Mouse (Mus musculus): ENCODE measurements around the gene Mad1l1.
A peak's percentile ranks its signal among the peaks of the same experiment; 100 is the strongest.

Gene Mad1l1

DNA sequence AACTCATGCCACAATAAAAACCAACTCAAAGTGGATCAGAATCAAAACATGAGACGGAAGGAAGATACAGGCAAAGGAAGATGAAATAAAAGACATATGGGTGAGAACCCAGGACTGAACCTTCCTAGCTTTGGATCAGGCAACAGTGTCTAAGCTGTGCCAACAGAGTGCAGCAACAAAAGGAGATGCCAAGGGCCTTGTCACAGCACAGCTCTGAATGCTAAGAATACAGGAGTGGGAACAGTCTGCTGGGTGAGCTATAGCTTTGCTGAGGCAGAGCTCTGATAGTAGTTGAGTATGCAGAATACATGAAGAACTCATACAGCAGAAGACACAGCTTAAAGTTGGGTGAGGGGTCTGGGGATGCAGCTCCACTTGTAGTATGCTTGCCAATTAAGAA is 196.7 kb downstream of the Mad1l1 start:
- DNase-seq = no peak

DNA sequence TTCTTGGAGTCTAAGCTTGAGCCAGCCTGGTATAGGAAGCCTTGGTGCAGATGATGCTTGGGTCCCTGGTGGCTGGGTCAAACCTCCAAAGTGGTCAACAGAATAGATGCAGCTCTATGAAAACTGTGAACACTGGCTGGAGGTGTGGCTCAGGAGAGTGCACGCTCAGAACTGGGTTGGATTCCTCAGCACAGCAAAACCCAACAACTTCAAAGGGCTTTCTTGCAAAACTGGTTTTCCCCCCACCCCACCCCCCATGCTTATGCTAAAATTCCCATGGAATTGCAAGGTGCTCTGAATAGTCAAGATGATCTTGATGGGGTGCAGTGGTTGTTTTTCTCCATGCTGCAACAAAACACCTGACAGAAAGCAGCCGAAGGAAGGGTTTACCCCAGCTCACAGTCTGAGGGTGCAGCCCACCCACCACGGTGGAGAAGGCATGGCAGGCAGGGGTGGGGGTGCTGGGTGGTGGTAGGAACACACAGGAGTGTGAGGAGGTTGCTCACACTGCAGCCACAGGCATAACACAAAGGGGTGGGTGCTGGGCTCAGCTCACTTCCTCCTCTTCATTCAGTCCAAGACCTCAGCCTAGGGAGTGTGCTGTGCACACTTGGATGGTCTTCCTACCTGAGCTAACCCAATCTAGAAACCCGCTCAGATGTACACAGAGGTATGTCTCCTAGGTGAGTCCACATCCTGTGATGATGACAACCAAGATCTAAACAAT is 197.5 kb downstream of the Mad1l1 start:
- DNase-seq = no peak

DNA sequence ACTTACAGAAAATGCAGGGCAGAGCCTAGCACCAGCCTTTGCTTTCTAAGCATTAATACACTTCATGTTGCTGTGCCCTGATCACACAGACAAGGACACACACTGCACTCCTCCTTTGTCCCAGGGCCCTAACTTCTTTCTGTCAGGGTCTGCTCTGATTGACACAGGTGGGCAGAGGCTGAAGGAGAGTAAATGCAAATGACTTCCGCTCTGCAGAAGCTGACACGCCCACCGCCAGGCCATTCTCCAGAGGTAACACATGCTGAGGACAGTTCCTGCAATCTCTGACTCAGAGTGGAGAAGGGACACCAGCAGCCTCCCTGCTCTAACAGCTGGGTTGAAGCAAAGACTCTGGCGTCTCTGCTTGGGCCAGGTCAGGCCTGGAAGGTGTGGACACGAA is 198.2 kb downstream of the Mad1l1 start:
- no peak for DNase-seq

DNA sequence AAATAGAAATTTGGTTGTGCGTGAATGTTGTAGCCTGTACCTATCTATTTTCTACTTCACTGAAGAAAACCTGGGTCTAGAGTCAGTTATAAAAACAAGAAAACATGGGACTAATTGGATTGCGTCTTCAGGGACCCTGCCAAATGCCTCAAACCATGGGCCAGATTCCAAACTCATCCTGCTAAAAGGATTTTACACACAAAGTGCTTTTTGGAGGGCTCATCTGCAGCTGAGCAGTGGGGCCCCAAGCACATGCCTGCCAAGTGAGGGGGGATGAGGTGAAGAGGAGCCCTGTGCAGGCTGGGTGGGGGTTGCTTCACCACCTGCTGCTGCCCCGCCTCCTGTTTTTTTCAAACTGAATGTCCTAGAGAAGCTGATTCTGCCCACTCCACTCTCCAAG is 199.4 kb downstream of the Mad1l1 start:
- no peak for DNase-seq

DNA sequence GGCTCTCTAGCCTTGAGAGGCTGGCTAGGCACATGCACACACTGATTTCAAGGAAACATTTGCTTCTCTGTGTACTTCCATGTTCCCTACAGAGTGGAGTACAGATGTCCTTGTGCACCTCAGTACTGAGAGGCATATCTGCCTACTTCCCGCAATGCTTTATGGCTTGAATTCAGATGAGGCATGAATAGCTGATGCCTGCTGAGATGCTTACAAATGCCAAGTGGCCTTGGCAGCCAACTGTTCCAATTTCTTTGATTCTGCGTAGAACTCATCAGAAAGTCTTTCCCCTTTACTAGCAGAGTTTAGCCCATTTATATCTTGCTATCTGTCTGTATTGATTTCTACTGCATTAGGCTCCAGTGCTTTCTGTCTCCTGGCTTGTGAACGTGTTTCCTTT is 202.4 kb downstream of the Mad1l1 start:
- DNase-seq = no peak

DNA sequence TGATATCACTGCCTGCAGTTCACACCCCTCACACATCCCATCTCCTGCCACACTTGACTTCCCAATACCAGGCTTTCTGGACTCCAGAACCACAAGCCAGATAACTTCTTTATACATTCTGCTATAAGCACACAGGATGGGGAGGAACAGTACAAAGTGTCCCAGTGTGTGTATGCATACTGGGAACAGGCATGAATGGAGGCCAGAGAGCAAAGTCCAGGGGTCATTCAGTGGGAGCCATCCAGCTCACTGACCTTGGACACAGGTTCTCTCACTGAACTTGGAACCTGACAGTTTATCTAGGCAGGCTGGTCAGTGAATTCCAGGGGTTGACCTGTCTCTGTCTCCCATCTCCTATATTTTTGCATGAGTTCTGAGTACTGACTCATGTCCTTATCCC is 203.4 kb downstream of the Mad1l1 start:
- DNase-seq = no peak

DNA sequence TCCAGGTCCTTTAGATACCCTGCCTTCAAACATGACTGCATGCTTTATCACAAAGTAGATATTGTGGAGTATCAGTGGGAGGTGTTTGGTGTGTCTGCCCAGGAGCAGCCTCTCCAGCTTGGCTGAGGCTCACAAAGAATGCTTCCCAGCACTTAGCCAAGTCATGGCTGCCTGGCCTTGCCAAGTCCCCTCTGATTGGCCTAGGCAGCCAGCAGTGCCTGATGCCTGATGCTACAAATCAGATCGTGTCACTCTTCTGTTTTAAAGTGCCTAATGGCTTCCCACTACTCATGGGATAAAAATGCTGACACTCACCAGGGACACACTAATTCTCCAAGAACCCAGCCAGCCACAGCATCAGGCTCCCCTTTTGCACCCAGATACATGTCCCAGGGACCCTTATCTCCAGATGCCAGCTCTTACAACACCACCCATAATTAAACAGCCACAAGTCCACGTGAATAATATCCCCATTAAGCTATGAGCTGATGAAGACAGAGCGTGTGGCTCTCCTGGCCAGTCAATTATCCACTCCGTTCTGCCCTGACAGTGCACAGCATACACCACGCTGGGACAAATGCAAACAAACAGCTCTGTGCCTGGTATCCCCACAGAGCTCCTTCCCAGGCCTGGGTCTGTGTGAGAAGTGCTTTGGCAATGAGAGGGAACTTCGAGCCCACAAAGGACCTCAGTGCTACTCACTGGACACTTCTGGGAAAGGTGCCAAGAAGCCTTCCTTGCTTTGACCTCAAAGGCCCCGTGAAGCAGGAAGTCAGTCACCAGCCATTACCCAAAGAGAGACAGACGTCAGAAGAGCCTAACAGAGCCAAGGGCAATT is 205.7 kb downstream of the Mad1l1 start:
- DNase-seq = peak; percentile 83 to 90

DNA sequence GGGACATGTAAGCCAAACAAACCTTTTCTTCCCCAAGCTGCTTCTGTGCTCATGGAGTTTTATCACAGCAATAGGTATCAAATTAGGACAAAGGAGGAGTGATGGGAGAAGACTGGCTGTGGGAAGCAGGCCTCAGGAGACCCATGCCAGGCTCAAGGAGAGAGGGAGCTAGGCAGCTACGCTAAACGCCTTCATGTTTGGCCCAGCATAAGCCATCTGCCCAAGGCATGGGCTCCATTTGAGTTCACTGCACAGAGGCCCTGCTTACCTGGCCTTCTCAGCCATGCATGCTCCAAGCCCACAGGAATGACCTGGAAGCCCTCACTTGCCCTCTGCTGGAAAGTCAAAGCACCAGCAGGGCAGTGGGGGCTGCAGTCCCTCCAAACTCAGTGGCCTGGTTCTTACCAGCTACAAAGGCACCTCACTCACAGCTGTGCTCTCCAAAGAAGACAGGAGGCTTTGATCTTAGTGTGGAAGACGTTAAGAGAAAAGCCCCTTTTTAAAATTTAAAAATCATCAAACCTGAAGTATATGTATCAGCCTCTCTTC is 206.8 kb downstream of the Mad1l1 start:
- DNase-seq = no peak

DNA sequence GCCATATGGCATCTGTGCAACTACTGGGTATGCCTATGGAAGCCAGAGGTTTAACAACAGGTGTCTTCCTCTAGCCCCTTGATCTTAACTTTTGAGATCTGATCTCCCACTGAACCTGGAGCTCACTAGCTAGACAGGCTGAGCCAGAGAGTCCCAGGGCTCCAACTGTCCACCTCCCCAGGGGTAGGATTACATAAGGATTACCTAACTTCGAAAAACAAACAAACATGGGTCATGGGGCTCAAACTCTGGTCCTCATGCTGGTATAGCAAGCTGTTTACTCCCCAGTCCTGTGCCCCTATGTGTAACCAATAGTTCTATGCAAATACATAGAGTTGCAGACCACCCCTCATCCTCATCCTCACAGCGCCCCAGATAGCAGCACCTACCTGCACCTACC is 208.1 kb downstream of the Mad1l1 start:
- peak in 1 of 2 experiments; percentile 17 for DNase-seq

DNA sequence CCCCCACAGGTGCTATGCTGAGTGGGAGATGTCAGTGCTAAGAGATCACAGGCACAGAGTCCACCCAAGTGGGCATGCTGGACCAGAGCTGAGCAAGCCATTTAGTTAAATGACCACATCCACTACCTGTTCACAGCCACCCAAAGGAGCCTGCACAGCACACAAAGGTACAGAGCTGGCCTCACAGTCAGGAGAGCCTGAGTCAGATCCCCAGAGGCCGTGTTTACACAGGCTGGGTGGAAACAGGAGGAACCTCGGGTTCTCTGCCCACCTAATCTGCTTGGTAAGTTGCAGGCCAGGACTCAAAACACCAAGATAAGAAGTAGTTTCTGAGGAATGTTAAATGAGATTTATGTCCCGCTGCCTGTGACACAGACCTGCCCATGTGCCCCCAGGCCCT is 211.3 kb downstream of the Mad1l1 start:
- DNase-seq = peak in 1 of 2 experiments; percentile 34

DNA sequence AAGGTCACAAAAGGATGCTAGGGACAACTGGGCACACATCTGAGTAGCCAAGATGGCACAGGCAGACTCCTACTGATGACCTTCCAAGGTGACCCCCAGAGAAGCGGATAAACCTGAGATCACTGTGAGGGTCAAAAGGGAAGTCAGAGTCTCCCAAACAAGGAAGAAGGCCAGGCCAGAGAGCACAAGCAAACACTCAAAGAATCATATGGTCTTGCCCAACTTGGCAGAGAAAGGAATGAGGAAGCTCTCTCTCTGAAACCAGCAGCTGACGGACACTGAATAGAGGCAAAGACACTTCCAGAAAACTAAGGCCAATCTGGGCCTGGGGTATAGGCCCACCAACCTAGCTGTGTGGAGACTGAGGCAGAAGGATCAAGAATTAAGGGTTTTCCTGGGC is 213.4 kb downstream of the Mad1l1 start:
- peak; percentile 49 to 71 for DNase-seq

DNA sequence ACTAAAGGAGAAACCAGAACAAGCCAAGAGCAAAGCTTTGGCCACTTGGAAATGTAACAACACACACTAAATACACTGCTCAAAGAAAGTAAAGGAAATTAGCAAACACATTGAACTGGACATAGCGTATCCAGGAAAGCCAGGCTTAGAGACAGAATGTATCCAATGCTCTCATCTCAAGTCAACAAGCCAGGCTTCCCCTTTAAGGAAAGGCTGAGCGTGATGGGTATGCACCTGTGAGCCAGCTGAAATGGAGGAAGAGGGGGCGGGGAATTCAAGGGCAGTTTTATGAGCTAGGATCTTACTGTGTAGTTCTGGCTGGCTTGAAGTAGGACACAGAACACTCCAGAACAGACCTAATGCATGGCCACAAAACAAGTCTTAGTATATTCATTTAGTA is 215.3 kb downstream of the Mad1l1 start:
- DNase-seq = peak; percentile 33 to 63

DNA sequence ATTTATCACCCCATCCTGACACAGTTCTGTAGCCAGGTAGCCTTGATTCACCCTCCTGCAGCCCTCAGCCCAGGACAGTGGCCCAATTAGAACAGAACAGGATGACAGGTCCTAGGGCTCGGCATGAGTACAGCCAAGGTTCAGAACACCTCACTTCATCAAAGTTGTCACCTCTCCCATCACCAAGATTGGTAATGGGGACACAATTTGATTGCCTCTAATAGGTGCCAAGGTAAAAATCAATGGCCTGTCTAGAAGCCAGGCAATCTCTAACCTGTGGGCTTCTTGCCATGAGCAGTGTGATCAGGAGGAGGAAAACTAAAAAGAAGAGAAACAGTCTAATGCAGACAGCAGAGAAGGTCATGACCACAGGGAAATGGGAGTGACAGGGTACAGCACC is 216.5 kb downstream of the Mad1l1 start:
- DNase-seq = no peak

DNA sequence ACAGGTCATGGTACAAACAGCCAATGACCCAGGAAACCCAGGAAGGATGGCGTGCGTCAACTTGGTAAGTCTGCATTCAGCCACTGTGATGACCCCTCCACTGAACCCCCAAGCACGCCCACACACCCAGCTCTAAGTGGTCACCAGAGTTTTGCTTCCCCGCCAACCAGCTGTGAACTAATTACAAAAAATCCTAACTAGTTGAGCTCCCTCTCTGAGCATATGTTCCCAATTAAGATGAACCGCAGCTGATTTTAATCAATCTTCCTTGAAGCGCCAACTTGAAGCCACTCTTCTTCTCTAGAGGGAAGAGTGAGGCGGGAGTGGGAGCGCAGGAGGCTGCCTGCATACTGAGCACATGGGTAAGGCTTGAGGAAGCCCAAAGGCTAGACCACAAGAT is 218.6 kb downstream of the Mad1l1 start:
- DNase-seq = no peak

DNA sequence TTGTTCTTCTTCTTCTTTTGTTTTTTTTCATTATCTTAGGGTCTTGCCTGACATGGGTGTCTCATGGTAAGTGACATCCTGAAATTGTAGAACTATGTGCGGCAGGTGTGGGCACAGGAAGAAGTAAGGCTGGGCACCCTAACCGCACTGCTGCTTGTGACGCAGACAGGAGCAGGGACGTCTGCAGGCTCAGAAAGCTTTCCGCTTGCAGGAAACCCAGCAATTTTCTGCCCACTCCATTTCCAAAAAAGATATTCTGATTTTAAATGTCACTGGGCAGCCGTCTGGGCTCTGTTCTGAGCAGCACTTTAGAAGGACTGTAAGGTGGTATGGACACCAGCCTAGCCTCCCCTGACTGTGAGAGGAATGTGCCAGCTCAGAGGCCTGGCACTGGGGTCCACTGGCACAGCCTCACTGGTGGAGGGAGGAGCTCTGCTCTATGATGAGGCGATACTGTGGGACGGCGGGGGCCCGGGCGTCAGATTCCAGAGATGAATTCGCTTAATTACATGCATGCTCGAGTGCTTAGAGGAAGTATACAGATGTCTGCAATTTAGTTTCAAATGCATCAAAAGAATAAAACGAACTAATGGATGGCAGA is 219.8 kb downstream of the Mad1l1 start:
- no peak for DNase-seq

DNA sequence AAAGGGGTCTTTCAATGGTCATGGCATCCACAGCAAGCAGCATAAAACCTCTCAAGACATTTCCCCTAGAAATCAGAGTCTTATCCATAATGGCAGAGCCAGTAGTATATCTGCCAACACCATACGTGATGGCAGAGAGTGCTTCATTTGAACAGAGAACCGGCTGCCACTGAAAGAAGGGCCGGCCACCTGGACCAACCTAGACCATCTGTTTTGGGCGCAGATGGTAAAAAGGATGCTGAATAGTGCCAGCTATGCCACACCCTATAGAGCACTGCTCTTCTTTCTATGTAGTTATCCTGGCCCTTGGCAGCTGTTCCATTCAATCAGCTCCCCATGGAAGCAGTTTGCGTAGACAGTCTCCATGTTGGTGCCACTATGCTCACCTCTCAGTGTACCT is 222.6 kb downstream of the Mad1l1 start:
- DNase-seq = no peak

DNA sequence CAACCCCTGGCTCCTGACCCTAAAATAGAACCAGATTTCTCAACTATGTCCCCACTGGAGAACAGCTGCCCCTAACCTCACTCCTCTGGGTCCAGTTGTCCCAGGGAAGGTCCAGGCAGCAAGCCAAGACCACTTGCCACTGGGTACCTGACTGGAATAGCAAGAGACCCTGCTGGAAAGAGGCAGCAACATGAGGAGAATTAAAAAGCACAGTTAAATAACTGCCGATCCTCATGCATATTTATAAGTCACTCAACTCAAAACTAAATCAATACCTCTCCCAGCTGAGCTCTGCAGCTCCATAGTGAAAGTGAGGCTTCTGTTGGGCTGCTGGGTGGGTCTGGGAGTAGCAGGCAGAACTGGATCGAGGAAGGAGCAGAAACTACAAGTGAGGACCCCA is 226.1 kb downstream of the Mad1l1 start:
- no peak for DNase-seq

DNA sequence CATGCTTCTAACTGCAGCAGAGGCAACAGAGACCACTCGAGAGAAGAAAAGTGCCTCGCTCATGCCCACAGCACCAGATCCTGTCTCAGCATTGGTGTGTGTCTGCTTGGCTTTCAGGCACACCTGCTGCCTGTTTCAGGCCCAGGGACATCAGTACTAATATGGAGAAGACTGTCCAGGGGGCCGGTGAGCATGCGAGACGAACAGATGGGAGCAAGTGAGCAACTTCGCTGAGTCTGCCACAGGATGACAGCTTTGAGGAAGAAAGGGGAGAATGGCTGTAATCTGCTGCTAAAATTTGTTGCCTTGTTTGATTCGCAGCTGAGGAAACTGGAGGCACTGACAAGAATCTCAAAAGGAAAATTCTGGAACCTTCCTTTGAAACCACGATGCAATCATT is 227.9 kb downstream of the Mad1l1 start:
- DNase-seq = no peak

DNA sequence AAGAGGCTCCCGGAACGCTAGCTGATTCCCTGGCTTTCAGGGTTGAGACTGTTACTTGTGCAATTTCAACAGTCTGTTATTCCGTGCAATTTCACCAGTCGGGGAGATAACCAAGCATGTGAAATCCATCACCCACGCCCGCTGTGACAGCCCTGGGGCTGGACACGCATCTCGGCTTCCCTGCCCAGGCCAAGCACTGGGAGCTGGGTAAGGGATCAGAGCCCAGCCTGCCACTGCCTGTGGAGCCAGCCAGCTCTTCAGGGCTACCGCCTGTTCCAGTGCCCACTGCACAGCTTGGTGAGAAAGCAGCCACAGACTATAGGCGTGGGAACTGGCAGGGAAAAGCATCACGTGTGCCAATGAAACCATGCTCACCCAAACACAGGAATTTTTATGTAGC is 229.8 kb downstream of the Mad1l1 start:
- DNase-seq = peak; percentile 56 to 62

DNA sequence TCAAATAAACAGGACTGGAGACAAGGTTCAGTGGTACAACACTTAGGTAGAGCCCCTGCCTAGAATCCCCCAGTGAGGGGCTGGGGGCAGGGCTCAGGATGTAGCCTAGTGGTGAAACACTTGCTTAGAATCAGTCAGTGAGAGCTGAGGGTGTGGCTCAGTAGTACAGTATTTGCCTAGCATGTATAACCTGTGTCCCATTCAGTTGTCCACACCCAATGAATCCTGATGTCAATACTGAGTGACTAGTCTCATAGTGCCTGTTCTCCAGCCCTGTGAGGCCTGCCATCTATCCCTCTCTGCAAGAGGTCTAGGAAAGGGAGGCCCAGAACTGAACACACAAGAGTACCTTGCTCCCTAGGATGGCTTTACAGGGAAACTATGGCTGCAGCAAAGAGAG is 232.1 kb downstream of the Mad1l1 start:
- DNase-seq = no peak

DNA sequence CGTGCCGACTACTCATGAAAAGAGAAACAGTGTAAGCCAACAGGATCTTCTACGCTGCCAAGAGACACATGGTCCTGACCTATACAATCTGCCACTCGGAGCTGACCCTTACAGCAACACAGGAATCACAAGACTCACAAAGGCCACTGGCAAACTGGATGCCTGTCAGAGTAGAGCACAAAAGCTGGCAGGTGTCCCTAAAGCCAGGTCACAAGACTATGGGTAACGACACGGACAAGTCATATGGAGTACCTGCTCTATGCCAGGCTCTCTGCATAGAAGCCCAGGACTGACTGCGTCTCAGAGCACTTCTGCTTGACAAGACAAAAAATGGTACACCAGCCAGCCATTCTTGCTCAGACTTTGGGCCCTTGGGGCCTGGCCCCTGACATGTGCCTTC is 234.1 kb downstream of the Mad1l1 start:
- no peak for DNase-seq

DNA sequence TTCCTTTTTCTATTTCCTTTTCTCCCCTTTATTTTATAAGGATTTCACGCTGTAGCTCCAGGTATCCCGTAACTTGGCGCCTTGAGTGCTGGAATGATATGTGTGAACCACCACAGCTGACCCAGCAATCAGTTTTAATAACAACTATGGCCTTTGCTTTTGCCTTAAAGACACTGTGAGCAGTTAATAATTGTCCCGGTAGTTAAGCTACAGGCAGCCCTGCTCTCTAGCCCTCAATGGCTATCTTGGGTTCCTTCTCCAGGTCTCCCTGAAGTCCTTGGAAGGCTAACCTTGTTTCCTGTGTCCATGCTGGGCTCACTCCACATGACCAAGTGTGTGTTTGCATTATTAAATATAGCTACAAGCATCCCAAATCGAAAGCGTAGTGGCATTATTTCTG is 237.0 kb downstream of the Mad1l1 start:
- no peak for DNase-seq

DNA sequence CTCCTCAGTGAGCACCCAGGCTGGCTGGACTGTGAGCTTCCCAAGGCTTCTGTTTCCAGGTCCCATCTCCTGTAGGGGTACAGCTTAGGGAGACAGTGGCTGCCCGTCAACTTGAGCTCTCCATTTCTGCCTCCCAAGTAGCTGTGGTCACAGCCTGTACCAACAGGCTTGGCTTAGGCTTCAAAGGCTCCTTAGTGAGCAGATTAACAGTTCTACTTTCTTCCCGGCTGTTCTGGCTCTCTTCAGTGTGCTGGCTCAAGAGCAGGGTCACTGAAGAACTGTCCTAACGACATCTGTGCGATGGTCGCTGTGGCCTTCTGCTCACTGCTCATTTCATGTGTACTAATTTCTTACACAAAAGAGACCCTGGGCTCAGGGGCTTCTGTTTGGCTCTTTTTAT is 237.4 kb downstream of the Mad1l1 start:
- DNase-seq = no peak

Measured in lung, adult 18-20 months (tissue).